Mouse (Mus musculus) adrenal gland, adult 10 weeks (tissue): ENCODE data around the gene Tnfrsf23. TPM values are rescaled to one million over a fixed set of nuclear protein-coding genes. Genes with fewer than 3 reads are reported as not detected.

Experiments used
- polyA plus RNA-seq: library from polyadenylated mRNA; stranded (reverse); fragments of 350-450 nt; fragmentation: Illumina TruSeq; extraction: RNeasy Lipid Tissue Mini Kit (QIAGEN cat#74804); gene quantifications from one replicate; pipeline ENCODE4 v1.2.3, GENCODE M21; 2014; ENCODE audit warnings: low read depth, low replicate concordance

Gene Tnfrsf23
- polyA plus RNA-seq: 3.7 TPM

DNA sequence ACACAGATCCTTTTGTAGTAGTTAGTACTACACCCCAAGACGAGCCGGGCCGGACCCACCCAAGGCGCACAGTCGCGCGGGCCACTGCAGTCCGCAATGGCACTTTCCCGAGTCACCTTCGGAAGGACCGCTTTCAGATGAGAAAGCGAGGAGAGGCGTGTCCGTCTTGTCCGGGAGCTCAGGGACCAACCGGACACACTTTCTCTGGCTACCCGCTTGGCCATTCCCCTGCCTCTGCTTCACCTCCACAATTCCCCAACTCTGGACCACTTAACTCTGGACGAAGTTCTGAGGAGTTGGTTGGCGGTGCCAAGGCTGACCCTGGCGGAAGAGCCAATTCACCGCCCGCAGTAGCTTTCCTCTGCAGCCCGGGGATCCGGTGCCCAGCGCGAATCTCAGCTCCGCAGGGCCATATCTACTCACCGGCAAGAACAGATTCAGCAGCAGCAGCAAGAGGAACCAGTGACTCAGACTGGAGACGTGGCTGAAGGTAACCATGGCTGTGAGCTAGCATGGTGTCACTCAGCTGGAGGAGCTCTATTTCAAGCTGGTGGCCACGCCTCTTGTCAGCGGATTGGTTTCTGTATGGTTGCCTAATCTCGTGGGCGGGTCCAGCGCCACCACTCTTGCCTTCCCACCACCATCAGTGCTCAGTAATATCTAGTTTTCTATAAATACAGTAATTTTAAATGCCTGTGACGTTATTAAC, at the start of gene Tnfrsf23:
Gene Tnfrsf23, minus strand, starts transcription at position 514 of the 709 bp plus-strand sequence.

GRCm38 (mm10) chr7:143649034-143649768, 36.5 kb downstream of the Tnfrsf23 start, which contains the start of gene Tnfrsf22:
Tnfrsf22 (minus strand) TSS chr7:143649661.

DNA sequence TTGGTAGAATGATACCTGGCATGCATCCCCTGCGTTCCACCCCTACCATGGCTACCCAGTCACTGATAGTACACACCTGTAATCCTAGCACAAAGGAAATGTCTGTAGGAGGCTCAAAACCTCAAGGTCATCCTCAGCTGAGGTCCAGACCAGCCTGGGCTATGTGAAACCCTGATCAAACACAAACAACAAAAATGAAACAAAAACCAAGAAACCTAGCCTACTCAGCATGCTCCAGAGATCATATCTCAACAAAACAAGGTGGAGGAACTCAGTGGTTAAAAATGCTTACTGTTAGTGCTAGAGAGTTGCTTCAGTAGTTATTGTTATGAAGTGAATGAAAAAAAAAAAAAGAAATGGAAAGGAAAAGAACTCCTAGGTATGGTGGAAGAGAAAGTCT, 57.1 kb downstream of the Tnfrsf23 start, which contains the start of gene Tnfrsf26:
Gene Tnfrsf26, minus strand, starts transcription at position 183 of the 400 bp plus-strand sequence.

Other genes starting within 250 kb of the Tnfrsf23 start
- gene Cdkn1c, start 224.8 kb downstream of the Tnfrsf23 start, polyA plus RNA-seq: 1,445 TPM
- gene Slc22a18, start 212.1 kb downstream of the Tnfrsf23 start, polyA plus RNA-seq: not detected
- not detected for gene Phlda2, start 182.7 kb downstream of the Tnfrsf23 start, polyA plus RNA-seq
- 129 TPM for gene Nap1l4, start 136.8 kb downstream of the Tnfrsf23 start, polyA plus RNA-seq
- gene Cars, start 85.8 kb downstream of the Tnfrsf23 start, polyA plus RNA-seq: 17.2 TPM
- 1.8 TPM for gene Tnfrsf26, start 57.1 kb downstream of the Tnfrsf23 start, polyA plus RNA-seq
- 8.9 TPM for gene Tnfrsf22, start 36.2 kb downstream of the Tnfrsf23 start, polyA plus RNA-seq
- gene Osbpl5, start 71.1 kb upstream of the Tnfrsf23 start, polyA plus RNA-seq: 2.7 TPM
- not detected for gene Mrgprg, start 81.1 kb upstream of the Tnfrsf23 start, polyA plus RNA-seq
- gene Mrgpre, start 98.6 kb upstream of the Tnfrsf23 start, polyA plus RNA-seq: 0.58 TPM
- gene Nadsyn1, start 137.0 kb upstream of the Tnfrsf23 start, polyA plus RNA-seq: 6.0 TPM
- gene Dhcr7, start 137.3 kb upstream of the Tnfrsf23 start, polyA plus RNA-seq: 100 TPM
- not detected for gene Gm498, start 181.0 kb upstream of the Tnfrsf23 start, polyA plus RNA-seq